Comparison of ENCODE assay signal across 8 mouse cellular contexts in genomic region chr14:49066274-49066823, GRCm38 (mm10). TPM values are rescaled to one million over a fixed set of nuclear protein-coding genes. Genes with fewer than 3 reads are reported as not detected.
DNase-seq lines count a peak whose midpoint lies in the region; ATAC-seq lines count a peak whose summit lies in the region.

Gene Exoc5 (minus strand): TSS chr14:49066653.

- WGBS in lung, embryonic 16.5 days, result 0% methylated on average over 45 of the region's 53 CpGs

- peak within 1 kb of the TSS; percentile 65 for H3K4me2 ChIP-seq in lung, embryonic 16.5 days (ENCODE audit: low read depth, low read length)

- DNase-seq in MEL-GATA-1-ER (ENCODE audit: extremely low read depth, low read depth), result peak; percentile 94
- DNase-seq in cerebellum, adult 8-10 months, result peak; percentile 95
- peak; percentile 93 for DNase-seq in forelimb bud, embryonic 11.5 days (ENCODE audit: low read depth, low spot score)
- peak; percentile 80 for DNase-seq in layer of hippocampus, adult 9-10 months (ENCODE audit: low spot score)
- peak; percentile 94 for DNase-seq in ovary, postnatal 10 days (ENCODE audit: low spot score)
- DNase-seq in thymus, postnatal 10 days (ENCODE audit: low spot score in 2 of 2), result peak; percentile 92 to 96

- H3K4me1 ChIP-seq in lung, embryonic 16.5 days (replicated peaks; ENCODE audit: control insufficient read depth, insufficient read depth, low read length), result peaks cover 10% of the 10 kb centered on the region

- no peaks in the 10 kb centered on the region for H3K9me3 ChIP-seq in lung, embryonic 16.5 days (ENCODE audit: control insufficient read depth, low read length)

- peak within 1 kb of the TSS; percentile 96 for H3K9ac ChIP-seq in lung, embryonic 16.5 days (ENCODE audit: low read length)

- peak; percentile 87 to 92 for ATAC-seq in hematopoietic stem cell, adult 5-6 weeks (replicated peaks in 1 of 2; ENCODE audit: insufficient read depth in 1 of 2, low FRiP score in 2 of 2, low TSS enrichment in 1 of 2, low read depth in 1 of 2, poor library complexity in 2 of 2, severe bottlenecking in 2 of 2)
- peak; percentile 97 for ATAC-seq in lung, embryonic 16.5 days (ENCODE audit: low read depth)

- peak within 1 kb of the TSS; percentile 98 for H3K27ac ChIP-seq in lung, embryonic 16.5 days (ENCODE audit: low read length)

- H3K36me3 ChIP-seq in lung, embryonic 16.5 days (ENCODE audit: control insufficient read depth, insufficient read depth, low read length), result no peaks in the 10 kb centered on the region

- no peaks in the 10 kb centered on the region for H3K27me3 ChIP-seq in lung, embryonic 16.5 days (ENCODE audit: control insufficient read depth, insufficient read depth, low read depth, low read length)

- peak within 1 kb of the TSS; percentile 92 for H3K4me3 ChIP-seq in lung, embryonic 16.5 days (ENCODE audit: low read length)

RNA-seq across cellular contexts. Expression of gene Exoc5, which starts in this region (rescaled TPM):
- 67.6 and 84.2 TPM in 2 replicates for total RNA-seq in hematopoietic stem cell, adult 5-6 weeks (2017)
- polyA plus RNA-seq in lung, embryonic 16.5 days (2015; fragmentation: Nextera tagmentation; extraction: Ambion mirVana), result 38.7 and 43.5 TPM in 2 replicates

Comparison
In these comparisons a context has a peak if more than half of its experiments do, and no peak if none do; other contexts are left out.
1. Peak in every context shown above with its lines: DNase-seq, ATAC-seq, H3K4me3 ChIP-seq and H3K27ac ChIP-seq.